Mouse (Mus musculus): ENCODE data around the gene Zkscan16. TPM values are rescaled to one million over a fixed set of nuclear protein-coding genes. Genes with fewer than 3 reads are reported as not detected.

Gene Zkscan16
- polyA plus RNA-seq, 1 experiment from 2014 or later = 1.2 TPM

DNA sequence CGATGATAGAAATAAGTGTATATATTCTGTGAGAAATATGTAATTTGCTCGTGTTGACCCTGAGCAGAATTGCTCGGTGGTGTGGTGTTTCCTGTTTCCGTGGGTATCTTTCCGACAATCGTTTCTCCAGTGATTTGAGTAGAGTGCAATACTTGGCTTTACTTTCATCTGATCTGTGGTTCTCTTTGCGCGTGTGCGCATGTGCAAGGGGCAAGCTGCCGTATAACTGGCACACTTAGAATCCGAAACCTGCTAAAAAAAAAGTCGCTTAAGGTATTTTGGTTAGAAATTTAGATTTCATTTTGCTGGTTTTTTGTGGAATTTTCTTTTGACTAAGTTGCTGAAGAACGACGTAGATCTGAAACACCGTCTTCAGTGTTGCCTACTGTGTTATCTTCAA, 18.3 kb downstream of the Zkscan16 start:
- H3K9me3 ChIP-seq (ENCODE audit: control insufficient read depth, low read length) = no peaks in the 10 kb centered on the region
- H3K4me3 ChIP-seq (ENCODE audit: low read length) = no peak overlapping the region
- no peak overlapping the region for H3K27ac ChIP-seq (ENCODE audit: low read depth, low read length)
- no peak for ATAC-seq (ENCODE audit: low FRiP score, low TSS enrichment)
- no peak overlapping the region for H3K9ac ChIP-seq (ENCODE audit: low read depth, low read length)
- WGBS = 93% methylated on average over 15 of the region's 15 CpGs
- H3K36me3 ChIP-seq (ENCODE audit: control insufficient read depth, insufficient read depth, low read length) = no peaks in the 10 kb centered on the region
- no peaks in the 10 kb centered on the region for H3K27me3 ChIP-seq (ENCODE audit: control insufficient read depth, insufficient read depth, low read length)
- H3K4me2 ChIP-seq (replicated peaks; ENCODE audit: low read depth, low read length) = no peak overlapping the region
- H3K4me1 ChIP-seq (ENCODE audit: control insufficient read depth, insufficient read depth, low read length) = no peaks in the 10 kb centered on the region

DNA sequence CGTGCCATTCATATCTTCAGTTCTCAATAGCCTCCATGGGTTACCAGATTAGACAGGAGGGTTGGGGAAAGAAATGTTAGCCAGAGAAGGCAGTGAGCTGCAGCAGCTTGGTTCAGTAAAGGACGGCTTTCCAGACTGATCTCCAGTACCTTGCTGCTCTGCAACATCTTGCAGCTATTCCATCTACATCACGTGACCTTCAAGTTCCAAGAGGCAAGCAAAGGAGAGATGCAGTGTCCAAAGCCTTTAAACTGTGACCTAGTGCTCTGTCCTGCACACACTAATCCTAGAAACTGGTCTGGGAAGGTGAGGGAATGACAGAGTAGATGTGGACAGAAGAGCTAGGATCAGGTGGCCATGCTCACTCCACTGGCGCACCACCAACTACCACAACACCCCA, 19.8 kb downstream of the Zkscan16 start:
- H3K4me1 ChIP-seq (ENCODE audit: control insufficient read depth, insufficient read depth, low read length) = no peaks in the 10 kb centered on the region
- 98% methylated on average over 4 of the region's 4 CpGs for WGBS
- H3K4me2 ChIP-seq (replicated peaks; ENCODE audit: low read depth, low read length) = no peak overlapping the region
- H3K4me3 ChIP-seq (ENCODE audit: low read length) = no peak overlapping the region
- no peak for ATAC-seq (ENCODE audit: low FRiP score, low TSS enrichment)
- no peak overlapping the region for H3K9ac ChIP-seq (ENCODE audit: low read depth, low read length)
- H3K36me3 ChIP-seq (ENCODE audit: control insufficient read depth, insufficient read depth, low read length) = no peaks in the 10 kb centered on the region
- no peaks in the 10 kb centered on the region for H3K27me3 ChIP-seq (ENCODE audit: control insufficient read depth, insufficient read depth, low read length)
- no peak overlapping the region for H3K27ac ChIP-seq (ENCODE audit: low read depth, low read length)
- H3K9me3 ChIP-seq (ENCODE audit: control insufficient read depth, low read length) = no peaks in the 10 kb centered on the region

DNA sequence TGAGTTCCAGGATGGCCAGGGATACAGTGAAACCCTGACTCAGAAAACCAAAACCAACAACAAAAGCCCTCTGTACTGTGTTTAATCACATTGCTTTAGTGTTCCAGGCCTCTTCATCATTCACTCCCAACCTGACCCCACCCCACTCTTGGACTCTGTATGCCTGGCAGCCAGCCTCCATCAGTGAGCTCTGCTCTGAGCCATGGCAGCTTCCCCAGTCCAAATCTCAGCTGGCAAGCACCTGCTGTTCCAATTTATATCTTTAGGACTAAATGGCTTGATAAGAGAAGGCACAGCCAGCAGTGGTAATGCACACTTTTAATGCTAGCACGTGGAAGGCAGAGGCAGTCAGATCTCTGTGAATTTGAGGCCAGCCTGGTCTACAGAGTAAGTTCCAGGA, 21.7 kb downstream of the Zkscan16 start:
- no peaks in the 10 kb centered on the region for H3K9me3 ChIP-seq (ENCODE audit: control insufficient read depth, low read length)
- no peaks in the 10 kb centered on the region for H3K4me1 ChIP-seq (ENCODE audit: control insufficient read depth, insufficient read depth, low read length)
- no peak overlapping the region for H3K27ac ChIP-seq (ENCODE audit: low read depth, low read length)
- 96% methylated on average over 1 of the region's 1 CpGs for WGBS
- no peak overlapping the region for H3K4me2 ChIP-seq (replicated peaks; ENCODE audit: low read depth, low read length)
- no peak overlapping the region for H3K9ac ChIP-seq (ENCODE audit: low read depth, low read length)
- no peaks in the 10 kb centered on the region for H3K36me3 ChIP-seq (ENCODE audit: control insufficient read depth, insufficient read depth, low read length)
- no peaks in the 10 kb centered on the region for H3K27me3 ChIP-seq (ENCODE audit: control insufficient read depth, insufficient read depth, low read length)
- H3K4me3 ChIP-seq (ENCODE audit: low read length) = no peak overlapping the region
- no peak for ATAC-seq (ENCODE audit: low FRiP score, low TSS enrichment)

DNA sequence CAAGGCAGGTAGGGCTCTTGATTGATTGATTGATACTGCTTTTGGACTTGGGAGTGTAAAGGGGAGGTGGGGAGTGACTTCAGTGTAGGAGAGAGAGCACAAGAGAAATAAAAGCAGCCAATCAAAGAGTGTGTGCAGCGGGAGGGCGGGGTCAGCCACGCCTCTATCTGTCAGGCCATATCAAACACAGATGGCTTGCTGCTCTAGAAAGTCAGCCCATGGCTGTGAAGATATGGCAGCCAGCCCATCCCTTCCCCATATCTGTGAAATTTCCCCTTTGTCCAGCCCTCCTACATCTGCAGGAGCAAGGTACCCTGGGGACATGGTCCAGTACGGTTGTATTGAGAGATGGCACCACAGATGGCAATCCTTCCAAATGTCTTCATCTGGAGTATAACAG, 27.2 kb downstream of the Zkscan16 start:
- no peak for ATAC-seq (ENCODE audit: low FRiP score, low TSS enrichment)
- no peaks in the 10 kb centered on the region for H3K27me3 ChIP-seq (ENCODE audit: control insufficient read depth, insufficient read depth, low read length)
- no peaks in the 10 kb centered on the region for H3K9me3 ChIP-seq (ENCODE audit: control insufficient read depth, low read length)
- WGBS = 86% methylated on average over 4 of the region's 4 CpGs
- no peak overlapping the region for H3K4me2 ChIP-seq (replicated peaks; ENCODE audit: low read depth, low read length)
- H3K9ac ChIP-seq (ENCODE audit: low read depth, low read length) = no peak overlapping the region
- no peak overlapping the region for H3K27ac ChIP-seq (ENCODE audit: low read depth, low read length)
- no peak overlapping the region for H3K4me3 ChIP-seq (ENCODE audit: low read length)
- H3K4me1 ChIP-seq (ENCODE audit: control insufficient read depth, insufficient read depth, low read length) = no peaks in the 10 kb centered on the region
- no peaks in the 10 kb centered on the region for H3K36me3 ChIP-seq (ENCODE audit: control insufficient read depth, insufficient read depth, low read length)

DNA sequence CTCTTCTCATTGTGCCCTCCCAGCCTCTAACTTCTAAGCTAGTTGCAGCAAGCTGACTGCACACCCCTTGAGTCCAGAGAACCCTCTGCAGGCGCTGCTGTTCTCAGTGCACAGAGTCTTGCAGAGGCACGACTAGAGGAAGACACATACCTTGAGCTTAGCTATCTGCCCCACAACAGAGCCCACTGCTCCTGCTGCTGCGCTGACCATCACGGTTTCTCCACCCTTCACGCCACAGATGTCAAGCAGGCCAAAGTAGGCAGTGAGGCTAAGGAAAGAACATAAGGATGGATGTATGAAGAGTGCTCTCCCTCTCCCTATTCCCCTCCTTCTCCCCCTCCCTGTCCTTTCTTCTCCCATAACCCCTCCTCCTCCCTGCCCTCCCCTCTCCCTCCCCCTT, 32.3 kb downstream of the Zkscan16 start:
- H3K36me3 ChIP-seq (ENCODE audit: control insufficient read depth, insufficient read depth, low read length) = no peaks in the 10 kb centered on the region
- WGBS = 83% methylated on average over 5 of the region's 5 CpGs
- H3K27me3 ChIP-seq (ENCODE audit: control insufficient read depth, insufficient read depth, low read length) = no peaks in the 10 kb centered on the region
- H3K4me3 ChIP-seq (ENCODE audit: low read length) = no peak overlapping the region
- H3K9ac ChIP-seq (ENCODE audit: low read depth, low read length) = no peak overlapping the region
- H3K27ac ChIP-seq (ENCODE audit: low read depth, low read length) = no peak overlapping the region
- H3K4me1 ChIP-seq (ENCODE audit: control insufficient read depth, insufficient read depth, low read length) = no peaks in the 10 kb centered on the region
- H3K4me2 ChIP-seq (replicated peaks; ENCODE audit: low read depth, low read length) = no peak overlapping the region
- no peak for ATAC-seq (ENCODE audit: low FRiP score, low TSS enrichment)
- no peaks in the 10 kb centered on the region for H3K9me3 ChIP-seq (ENCODE audit: control insufficient read depth, low read length)

DNA sequence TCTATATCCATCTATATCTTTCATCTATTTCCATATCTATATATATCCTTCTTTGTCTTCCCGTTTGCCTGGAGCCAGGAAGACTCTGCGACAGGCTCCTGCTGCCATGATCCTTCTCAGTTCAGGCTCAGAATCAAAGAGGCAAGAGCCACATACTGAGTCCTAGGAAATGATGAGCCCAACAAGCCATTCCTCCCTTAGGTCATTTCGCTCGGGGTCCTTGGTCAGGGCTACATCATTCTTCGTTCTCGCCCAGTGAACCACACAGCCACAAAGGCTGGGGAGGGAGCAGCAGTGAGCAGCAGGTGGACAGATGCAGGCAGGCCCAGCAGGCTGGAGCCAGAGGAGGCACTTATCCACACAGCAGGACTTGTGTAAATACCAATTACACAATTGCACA, 38.0 kb downstream of the Zkscan16 start:
- 81% methylated on average over 6 of the region's 6 CpGs for WGBS

DNA sequence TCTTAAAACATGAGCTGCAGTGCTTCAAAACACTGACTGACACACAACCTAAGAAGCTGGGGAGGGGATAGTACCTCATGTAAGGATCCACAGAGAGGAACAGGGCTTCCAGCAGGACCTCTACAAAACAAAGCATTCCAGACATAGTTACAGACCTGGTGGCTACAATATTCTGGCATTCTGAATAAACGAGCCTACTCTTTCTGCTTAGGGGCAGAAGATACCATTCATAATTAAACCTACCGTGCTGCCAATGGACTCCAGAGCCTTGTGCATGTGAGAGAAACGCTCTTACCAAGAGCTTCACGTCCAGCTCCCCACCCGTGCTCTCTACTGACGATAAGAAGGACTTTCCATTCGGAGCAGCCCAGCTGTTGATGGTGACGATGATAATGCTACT, 39.4 kb downstream of the Zkscan16 start:
- WGBS = 85% methylated on average over 8 of the region's 8 CpGs
- Histone ChIP-seq H3K4me3 (ENCODE audit: low read length) (no peak overlapping the region), H3K4me1 (ENCODE audit: control insufficient read depth, insufficient read depth, low read length) (0 out of 2 replicates have a peak, but pooled peaks cover 8% of the 10 kb centered on the region), H3K9ac (ENCODE audit: low read depth, low read length) (no peak overlapping the region), H3K4me2 (replicated peaks; ENCODE audit: low read depth, low read length) (no peak overlapping the region), H3K9me3 (ENCODE audit: control insufficient read depth, low read length) (no peaks in the 10 kb centered on the region), H3K27ac (ENCODE audit: low read depth, low read length) (no peak overlapping the region), H3K36me3 (ENCODE audit: control insufficient read depth, insufficient read depth, low read length) (no peaks in the 10 kb centered on the region), H3K27me3 (ENCODE audit: control insufficient read depth, insufficient read depth, low read length) (no peaks in the 10 kb centered on the region)
- ATAC-seq (ENCODE audit: low FRiP score, low TSS enrichment) = no peak

More for the DNA sequence above, 38.0 kb downstream of the Zkscan16 start:
- Histone ChIP-seq H3K27ac (ENCODE audit: low read depth, low read length) (no peak overlapping the region), H3K9ac (ENCODE audit: low read depth, low read length) (no peak overlapping the region), H3K4me3 (ENCODE audit: low read length) (no peak overlapping the region), H3K4me1 (ENCODE audit: control insufficient read depth, insufficient read depth, low read length) (no peaks in the 10 kb centered on the region), H3K36me3 (ENCODE audit: control insufficient read depth, insufficient read depth, low read length) (no peaks in the 10 kb centered on the region), H3K27me3 (ENCODE audit: control insufficient read depth, insufficient read depth, low read length) (no peaks in the 10 kb centered on the region), H3K4me2 (replicated peaks; ENCODE audit: low read depth, low read length) (no peak overlapping the region), H3K9me3 (ENCODE audit: control insufficient read depth, low read length) (no peaks in the 10 kb centered on the region)
- no peak for ATAC-seq (ENCODE audit: low FRiP score, low TSS enrichment)

DNA sequence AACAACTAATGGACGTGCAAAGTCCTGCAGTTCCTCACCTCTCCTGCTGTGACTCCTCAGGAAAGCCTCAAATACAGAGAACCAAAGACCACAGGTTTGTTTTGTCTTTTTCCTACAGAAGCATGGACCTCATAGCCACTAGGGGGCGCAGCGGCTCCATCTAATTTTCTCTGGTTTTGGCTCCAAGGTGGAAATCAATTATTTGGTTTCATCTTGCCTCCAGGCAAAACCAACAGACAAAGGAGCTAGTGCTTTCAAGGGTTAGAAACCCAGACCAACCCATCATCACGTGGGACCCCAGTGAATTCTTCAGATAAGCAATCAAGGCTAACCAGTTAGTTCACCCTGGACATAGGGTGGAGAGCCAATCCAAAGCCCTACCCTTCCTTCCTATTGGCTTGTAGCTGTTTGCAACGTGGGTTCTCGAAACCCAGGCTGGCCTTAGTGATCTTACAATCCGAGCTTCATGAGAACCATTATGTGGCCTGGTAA, 41.8 kb downstream of the Zkscan16 start:
- H3K9me3 ChIP-seq (ENCODE audit: control insufficient read depth, low read length) = no peaks in the 10 kb centered on the region
- no peak overlapping the region for H3K9ac ChIP-seq (ENCODE audit: low read depth, low read length)
- no peaks in the 10 kb centered on the region for H3K36me3 ChIP-seq (ENCODE audit: control insufficient read depth, insufficient read depth, low read length)
- no peak for ATAC-seq (ENCODE audit: low FRiP score, low TSS enrichment)
- H3K4me2 ChIP-seq (replicated peaks; ENCODE audit: low read depth, low read length) = no peak overlapping the region
- no peak overlapping the region for H3K4me3 ChIP-seq (ENCODE audit: low read length)
- H3K27ac ChIP-seq (ENCODE audit: low read depth, low read length) = no peak overlapping the region
- 25% methylated on average over 7 of the region's 7 CpGs for WGBS
- 0 out of 2 replicates have a peak, but pooled peaks cover 8% of the 10 kb centered on the region for H3K4me1 ChIP-seq (ENCODE audit: control insufficient read depth, insufficient read depth, low read length)
- no peaks in the 10 kb centered on the region for H3K27me3 ChIP-seq (ENCODE audit: control insufficient read depth, insufficient read depth, low read length)

DNA sequence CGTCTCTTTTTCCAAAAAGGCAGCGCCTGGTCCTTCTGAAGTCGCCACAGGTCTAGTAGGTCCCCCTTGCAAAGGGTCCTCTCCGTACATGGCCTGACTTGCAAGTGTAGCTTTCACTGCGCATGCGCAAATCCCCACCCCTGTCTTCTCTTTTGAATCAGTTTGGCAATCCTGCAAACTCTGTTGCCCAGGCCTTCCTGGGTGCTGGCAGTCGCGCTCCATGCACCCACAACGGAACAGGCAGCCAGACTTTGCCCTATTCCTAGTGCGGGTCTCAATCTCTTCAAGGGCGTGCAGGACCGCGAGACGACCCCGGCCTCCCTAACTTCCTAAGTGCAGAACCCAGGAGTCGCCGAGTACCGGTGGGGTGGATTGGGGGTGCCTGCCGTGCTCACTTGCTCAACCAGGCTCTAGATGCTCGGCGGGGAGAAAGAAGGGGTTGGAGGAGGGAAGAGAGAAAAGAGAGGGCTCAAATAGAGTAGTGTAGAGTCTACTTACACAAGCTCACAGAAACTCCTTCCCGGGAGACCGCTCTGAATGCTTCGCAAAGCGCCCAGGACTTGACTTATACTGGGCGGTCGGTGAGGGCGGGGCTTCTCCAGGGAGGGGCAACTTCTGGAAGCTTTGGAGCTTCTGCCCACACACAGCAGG, 43.2 kb downstream of the Zkscan16 start, which contains the start of gene Ptgr1:
Gene Ptgr1 (minus strand): TSS at position 580 of the 651 bp plus-strand sequence.
- no peaks in the 10 kb centered on the region for H3K9me3 ChIP-seq (ENCODE audit: control insufficient read depth, low read length)
- 2% methylated on average over 28 of the region's 28 CpGs for WGBS
- no peaks in the 10 kb centered on the region for H3K27me3 ChIP-seq (ENCODE audit: control insufficient read depth, insufficient read depth, low read length)
- peak within 1 kb of the TSS; percentile 86 for H3K4me2 ChIP-seq (replicated peaks; ENCODE audit: low read depth, low read length)
- H3K9ac ChIP-seq (ENCODE audit: low read depth, low read length) = peak within 1 kb of the TSS; percentile 54
- H3K36me3 ChIP-seq (ENCODE audit: control insufficient read depth, insufficient read depth, low read length) = no peaks in the 10 kb centered on the region
- H3K27ac ChIP-seq (ENCODE audit: low read depth, low read length) = peak within 1 kb of the TSS; percentile 26; the same call in 1 of the 2 replicates
- H3K4me3 ChIP-seq (ENCODE audit: low read length) = peak within 1 kb of the TSS; percentile 68
- ATAC-seq (ENCODE audit: low FRiP score, low TSS enrichment) = peak; percentile 69
- 0 out of 2 replicates have a peak, but pooled peaks cover 8% of the 10 kb centered on the region for H3K4me1 ChIP-seq (ENCODE audit: control insufficient read depth, insufficient read depth, low read length)
